Mouse (Mus musculus): ENCODE data around the gene Btg1. TPM values are rescaled to one million over a fixed set of nuclear protein-coding genes. Genes with fewer than 3 reads are reported as not detected.

Btg1 gene
- total and polyA plus RNA-seq, 2 experiments = 11.2 to 12.6 TPM

DNA sequence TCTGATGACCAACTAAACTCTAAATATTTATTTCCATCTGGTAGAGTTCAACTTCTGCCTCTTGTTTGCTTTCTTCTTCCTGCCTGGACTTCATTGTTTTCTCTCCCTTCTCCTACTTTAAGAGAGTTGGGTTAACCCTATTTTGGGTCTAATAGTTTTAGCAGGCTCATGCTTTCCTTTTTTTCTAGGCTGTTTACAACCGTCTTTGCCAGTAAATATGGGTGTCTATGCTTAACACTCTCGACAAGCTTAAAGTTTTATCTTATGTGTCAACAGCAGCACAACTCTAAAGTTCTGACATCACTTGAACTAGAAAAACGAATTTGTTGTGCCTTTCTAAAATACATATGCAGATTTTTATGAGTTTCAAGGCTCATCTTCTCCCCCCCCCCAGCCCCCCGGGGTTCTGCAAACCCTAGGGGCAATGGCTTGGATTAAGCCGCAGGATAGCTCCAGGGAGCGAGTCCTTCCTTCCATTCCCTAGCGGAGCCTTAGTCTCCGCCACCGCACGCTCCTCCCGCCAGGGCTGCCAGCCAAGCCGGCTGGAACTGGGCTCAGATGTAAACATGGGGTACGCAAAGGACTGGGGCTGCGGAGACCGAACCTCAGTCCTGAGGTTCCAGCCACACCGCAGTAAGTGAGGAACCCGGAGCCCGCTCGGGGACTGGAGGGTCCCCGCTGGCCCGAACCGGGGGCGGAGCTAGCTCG, 651 bp upstream of the Btg1 start:
- H3K27ac ChIP-seq (replicated peaks; ENCODE audit: insufficient read depth, low read depth, low read length) = peak overlapping the region; percentile 92
- TF ChIP-seq CTCF (IDR thresholded peaks at IDR 0.05; ENCODE audit: low read depth, low read length) = peak; percentile 17; the same call in 1 of the 2 replicates
- TF ChIP-seq POLR2A (IDR thresholded peaks at IDR 0.05; ENCODE audit: extremely low read depth, insufficient read depth, low read length) = peak; percentile 71; the same call in 1 of the 2 replicates
- WGBS = under 1% methylated on average over 24 of the region's 24 CpGs
- H3K27me3 ChIP-seq (ENCODE audit: control insufficient read depth, insufficient read depth, low read length) = no peaks in the 10 kb centered on the region
- no peak for DNase-seq (ENCODE audit: extremely low read depth, low read depth, low spot score)
- H3K9ac ChIP-seq (ENCODE audit: low read depth, low read length) = peak overlapping the region; percentile 84
- H3K79me2 ChIP-seq (ENCODE audit: control insufficient read depth, insufficient read depth, low read length) = peaks cover 8% of the 10 kb centered on the region; the same call in 1 of the 2 replicates
- peaks cover 11% of the 10 kb centered on the region for H3K4me1 ChIP-seq (ENCODE audit: control insufficient read depth, insufficient read depth, low read length)
- peak overlapping the region; percentile 79 for H3K4me3 ChIP-seq (ENCODE audit: insufficient read depth, low read depth, low read length)
- H3K36me3 ChIP-seq (ENCODE audit: control insufficient read depth, insufficient read depth, low read length) = peaks cover 10% of the 10 kb centered on the region

DNA sequence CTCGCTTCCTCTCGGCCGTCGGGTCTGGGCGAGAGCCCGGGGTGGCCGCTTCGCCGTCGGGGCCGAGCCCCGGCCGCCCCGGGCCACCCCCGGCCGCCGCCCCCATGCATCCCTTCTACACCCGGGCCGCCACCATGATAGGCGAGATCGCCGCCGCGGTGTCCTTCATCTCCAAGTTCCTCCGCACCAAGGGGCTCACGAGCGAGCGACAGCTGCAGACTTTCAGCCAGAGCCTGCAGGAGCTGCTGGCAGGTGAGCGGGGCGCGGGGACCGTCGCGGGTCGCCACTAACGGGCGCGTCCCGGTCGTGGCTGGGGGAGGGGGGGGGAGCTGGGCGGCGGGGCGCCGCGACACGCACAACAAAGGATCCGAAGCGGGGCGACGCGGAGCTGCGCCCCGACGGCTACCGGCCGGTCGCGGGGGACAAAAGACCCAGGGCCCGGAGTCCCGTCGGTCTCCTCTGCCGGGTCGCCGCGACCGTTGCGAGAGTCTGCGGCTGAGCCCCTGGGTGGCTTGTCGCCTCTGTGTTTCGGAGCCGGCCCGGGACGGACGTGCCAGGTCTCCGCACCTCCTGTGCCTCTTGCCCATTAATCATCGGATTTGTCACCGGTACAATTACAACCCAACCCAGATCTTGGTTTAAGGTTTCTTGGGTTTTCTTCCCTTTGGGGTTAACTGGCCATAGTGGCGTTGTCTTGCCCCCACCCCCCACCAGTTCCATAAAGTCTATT, 580 bp downstream of the Btg1 start:
- peaks cover 8% of the 10 kb centered on the region; the same call in 1 of the 2 replicates for H3K79me2 ChIP-seq (ENCODE audit: control insufficient read depth, insufficient read depth, low read length)
- H3K27ac ChIP-seq (replicated peaks; ENCODE audit: insufficient read depth, low read depth, low read length) = peak overlapping the region; percentile 81
- H3K4me1 ChIP-seq (ENCODE audit: control insufficient read depth, insufficient read depth, low read length) = peaks cover 16% of the 10 kb centered on the region
- no peak for DNase-seq (ENCODE audit: extremely low read depth, low read depth, low spot score)
- H3K27me3 ChIP-seq (ENCODE audit: control insufficient read depth, insufficient read depth, low read length) = no peaks in the 10 kb centered on the region
- H3K36me3 ChIP-seq (ENCODE audit: control insufficient read depth, insufficient read depth, low read length) = peaks cover 10% of the 10 kb centered on the region
- H3K9ac ChIP-seq (ENCODE audit: low read depth, low read length) = peak overlapping the region; percentile 90
- peak overlapping the region; percentile 77 for H3K4me3 ChIP-seq (ENCODE audit: insufficient read depth, low read depth, low read length)
- WGBS = under 1% methylated on average over 58 of the region's 78 CpGs
- TF ChIP-seq POLR2A (IDR thresholded peaks at IDR 0.05; ENCODE audit: extremely low read depth, insufficient read depth, low read length) (no peak), CTCF (IDR thresholded peaks at IDR 0.05; ENCODE audit: low read depth, low read length) (no peak)

DNA sequence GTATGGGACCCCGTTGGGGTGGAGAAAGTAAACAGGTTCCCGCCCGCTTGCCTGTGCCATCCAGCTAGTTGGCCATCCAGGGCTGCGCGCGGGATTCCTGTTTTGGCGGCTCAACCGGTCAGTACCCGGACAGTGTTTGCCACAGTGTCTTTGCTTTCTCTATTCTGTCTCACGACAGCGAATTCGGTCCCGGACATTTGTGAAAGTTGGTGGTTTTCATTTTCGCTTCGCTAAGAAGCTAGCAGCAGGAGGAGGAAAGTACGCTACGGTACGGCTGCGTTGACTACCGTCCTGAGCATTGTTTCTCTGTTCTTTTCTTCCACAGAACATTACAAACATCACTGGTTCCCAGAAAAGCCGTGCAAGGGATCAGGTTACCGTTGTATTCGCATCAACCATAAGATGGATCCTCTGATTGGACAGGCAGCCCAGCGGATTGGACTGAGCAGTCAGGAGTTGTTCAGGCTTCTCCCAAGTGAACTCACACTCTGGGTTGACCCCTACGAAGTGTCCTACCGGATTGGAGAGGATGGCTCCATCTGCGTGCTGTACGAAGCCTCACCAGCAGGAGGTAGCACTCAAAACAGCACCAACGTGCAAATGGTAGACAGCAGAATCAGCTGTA, 1.3 kb downstream of the Btg1 start:
- Histone ChIP-seq H3K4me1 (ENCODE audit: control insufficient read depth, insufficient read depth, low read length) (peaks cover 16% of the 10 kb centered on the region), H3K9ac (ENCODE audit: low read depth, low read length) (peak overlapping the region; percentile 90), H3K27ac (replicated peaks; ENCODE audit: insufficient read depth, low read depth, low read length) (peak overlapping the region; percentile 81), H3K36me3 (ENCODE audit: control insufficient read depth, insufficient read depth, low read length) (peaks cover 13% of the 10 kb centered on the region), H3K27me3 (ENCODE audit: control insufficient read depth, insufficient read depth, low read length) (no peaks in the 10 kb centered on the region), H3K4me3 (ENCODE audit: insufficient read depth, low read depth, low read length) (peak overlapping the region; percentile 77), H3K79me2 (ENCODE audit: control insufficient read depth, insufficient read depth, low read length) (peaks cover 8% of the 10 kb centered on the region; the same call in 1 of the 2 replicates)
- TF ChIP-seq POLR2A (IDR thresholded peaks at IDR 0.05; ENCODE audit: extremely low read depth, insufficient read depth, low read length) = no peak
- TF ChIP-seq CTCF (IDR thresholded peaks at IDR 0.05; ENCODE audit: low read depth, low read length) = peak; percentile 42
- peak; percentile 75 for DNase-seq (ENCODE audit: extremely low read depth, low read depth, low spot score)
- WGBS = under 1% methylated on average over 29 of the region's 29 CpGs

DNA sequence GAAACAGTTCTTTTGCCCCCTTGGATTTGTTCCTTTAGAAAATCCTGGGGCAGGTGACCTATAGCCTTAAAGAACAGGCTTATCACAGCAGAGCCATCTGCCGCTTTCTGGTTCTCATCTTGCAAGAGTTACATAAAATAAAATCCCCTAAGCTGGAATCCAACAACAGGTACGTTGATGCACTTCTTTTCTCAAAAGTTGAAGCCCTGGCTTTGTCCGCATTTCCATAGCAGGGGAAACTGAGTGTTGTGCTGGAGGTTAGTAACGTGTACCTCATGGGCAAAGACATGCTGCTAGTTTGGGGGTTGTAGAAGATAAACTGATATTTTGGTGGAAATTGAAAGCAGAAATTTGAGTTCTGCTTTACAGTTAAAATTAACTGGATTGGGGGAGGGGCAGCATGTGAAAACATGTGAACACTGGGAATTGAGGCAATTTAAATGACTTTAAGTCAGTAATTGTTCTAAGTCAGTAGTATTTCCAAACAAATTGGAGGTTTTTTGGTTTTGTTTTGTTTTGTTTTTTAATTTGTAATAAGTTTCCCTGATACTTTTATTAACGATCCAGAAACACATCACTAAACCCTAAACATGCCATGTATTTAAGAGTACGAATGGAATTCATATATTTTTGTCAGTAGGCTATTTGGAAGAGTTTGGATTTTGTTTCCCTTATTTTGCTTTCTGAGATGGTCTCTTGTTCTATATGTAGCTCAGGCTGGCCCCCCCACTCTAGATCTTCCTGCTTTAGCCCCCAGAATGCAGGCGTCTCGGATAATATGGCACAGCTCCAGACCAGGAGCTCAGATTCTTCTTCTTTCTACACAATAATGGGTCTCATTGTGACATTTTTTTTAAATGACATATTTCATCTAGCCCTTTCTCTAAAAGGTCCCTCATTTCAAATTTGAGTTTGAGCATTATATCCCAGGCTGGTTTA, 3.4 kb downstream of the Btg1 start:
- Histone ChIP-seq H3K27ac (replicated peaks; ENCODE audit: insufficient read depth, low read depth, low read length) (no peak overlapping the region; the same call in 1 of the 2 replicates), H3K9ac (ENCODE audit: low read depth, low read length) (peak overlapping the region; percentile 46; the same call in 1 of the 2 replicates), H3K27me3 (ENCODE audit: control insufficient read depth, insufficient read depth, low read length) (no peaks in the 10 kb centered on the region), H3K4me1 (ENCODE audit: control insufficient read depth, insufficient read depth, low read length) (peaks cover 18% of the 10 kb centered on the region), H3K4me3 (ENCODE audit: insufficient read depth, low read depth, low read length) (peak overlapping the region; percentile 42), H3K36me3 (ENCODE audit: control insufficient read depth, insufficient read depth, low read length) (peaks cover 13% of the 10 kb centered on the region), H3K79me2 (ENCODE audit: control insufficient read depth, insufficient read depth, low read length) (peaks cover 8% of the 10 kb centered on the region; the same call in 1 of the 2 replicates)
- WGBS = 31% methylated on average over 8 of the region's 8 CpGs
- peak; percentile 47 for DNase-seq (ENCODE audit: extremely low read depth, low read depth, low spot score)
- no peak for TF ChIP-seq CTCF (IDR thresholded peaks at IDR 0.05; ENCODE audit: low read depth, low read length)
- no peak for TF ChIP-seq POLR2A (IDR thresholded peaks at IDR 0.05; ENCODE audit: extremely low read depth, insufficient read depth, low read length)

DNA sequence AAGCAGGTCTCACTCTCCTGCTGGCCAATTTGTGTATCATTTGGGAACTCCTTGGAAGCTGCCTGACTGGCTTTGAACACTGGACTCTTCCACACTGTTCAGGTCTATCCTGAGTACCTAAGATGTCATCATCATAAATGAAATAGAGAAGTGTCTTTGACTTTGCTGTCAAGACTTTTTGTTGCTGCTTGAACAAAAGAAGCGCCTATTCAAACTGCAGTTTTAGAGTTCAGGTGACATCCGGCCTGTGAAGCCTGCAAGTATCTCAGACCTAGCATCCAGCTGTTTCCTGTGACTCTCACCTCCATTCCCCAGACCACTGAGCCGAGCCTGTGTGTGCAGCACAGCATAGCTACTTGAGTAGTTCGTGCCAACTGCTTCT, 4.1 kb downstream of the Btg1 start:
- H3K79me2 ChIP-seq (ENCODE audit: control insufficient read depth, insufficient read depth, low read length) = peaks cover 8% of the 10 kb centered on the region; the same call in 1 of the 2 replicates
- H3K9ac ChIP-seq (ENCODE audit: low read depth, low read length) = 0 out of 2 replicates have a peak overlapping the region, but pooled peaks have one; percentile 21
- no peak for TF ChIP-seq CTCF (IDR thresholded peaks at IDR 0.05; ENCODE audit: low read depth, low read length)
- TF ChIP-seq POLR2A (IDR thresholded peaks at IDR 0.05; ENCODE audit: extremely low read depth, insufficient read depth, low read length) = no peak
- DNase-seq (ENCODE audit: extremely low read depth, low read depth, low spot score) = peak; percentile 59
- no peak overlapping the region for H3K27ac ChIP-seq (replicated peaks; ENCODE audit: insufficient read depth, low read depth, low read length)
- no peaks in the 10 kb centered on the region for H3K27me3 ChIP-seq (ENCODE audit: control insufficient read depth, insufficient read depth, low read length)
- peaks cover 18% of the 10 kb centered on the region for H3K4me1 ChIP-seq (ENCODE audit: control insufficient read depth, insufficient read depth, low read length)
- 21% methylated on average over 4 of the region's 4 CpGs for WGBS
- H3K4me3 ChIP-seq (ENCODE audit: insufficient read depth, low read depth, low read length) = peak overlapping the region; percentile 25; the same call in 1 of the 2 replicates
- peaks cover 13% of the 10 kb centered on the region for H3K36me3 ChIP-seq (ENCODE audit: control insufficient read depth, insufficient read depth, low read length)

All from liver, adult 2 months (tissue).